Mouse (Mus musculus) Patski (cell line): ENCODE data around the gene Pank4. TPM values are rescaled to one million over a fixed set of nuclear protein-coding genes. Genes with fewer than 3 reads are reported as not detected.

Experiments
- ATAC-seq: fragments of 100-300 bp; one replicate; pipeline ENCODE4 v1.8.0; 2021
- CTCF ChIA-PET: fragments of 350-600 bp; sonication (Branson Sonifier 250); formaldehyde crosslinking; loops from one replicate; lab custom pipeline; 2022; ENCODE audit warnings: inconsistent platforms; lab: Charles Lee
- POLR2A ChIA-PET: fragments of 350-600 bp; sonication (Branson Sonifier 250); formaldehyde crosslinking; loops from one replicate; lab custom pipeline; 2022; ENCODE audit warnings: antibody characterized with exemption, inconsistent platforms; lab: Charles Lee
- DNase-seq: peaks from one replicate; pipeline ENCODE4 v3.0.0-alpha.2; 2011; ENCODE audit warnings: low read depth, low spot score
- H3K27me3 ChIP-seq: fragments of 371-371 bp; one replicate; pipeline ENCODE4 v1.5.1; 2021
- CTCF ChIP-seq: fragments of 100-300 bp; IDR thresholded peaks from one replicate; pipeline ENCODE4 v1.5.1; 2021
- in situ Hi-C: fragments of 300-500 bp; cut with MboI; formaldehyde crosslinking; loops from 3 replicates; pipeline ENCODE4 v1.11.1; 2018; ENCODE audit warnings: low pct_unique_long_range_greater_than_20kb, mixed read lengths
- polyA plus RNA-seq: library from polyadenylated mRNA; unstranded; gene quantifications from one replicate; pipeline ENCODE4 v1.2.3, GENCODE M21; 2021

Gene Pank4
- polyA plus RNA-seq, 1 experiment from 2014 or later, result 29.1 TPM

GRCm38 (mm10) chr4:155010870-155011269, 46.9 kb downstream of the Pank4 start:
- DNase-seq (no peak), ATAC-seq (no peak)
- TF ChIP-seq CTCF, result no peak
- CTCF ChIA-PET, result interaction anchor here (1.6 kb wide), 1 partner anchor 37 kb away, joined by 3 read pairs; no protein-coding TSS in a partner anchor
- POLR2A ChIA-PET, result no interaction called here
- in situ Hi-C loops, result no loop called here
- H3K27me3 ChIP-seq, result no peaks in the 10 kb centered on the region

- H3K27me3 ChIP-seq, result no peaks in the 10 kb centered on the region
- ChIA-PET POLR2A (no interaction called here), CTCF (interaction anchor here (1.6 to 1.8 kb wide), 2 partner anchors 15 to 37 kb away, joined by 3 to 7 read pairs; no protein-coding TSS in a partner anchor)
- DNase-seq (no peak), ATAC-seq (no peak)
- no peak for TF ChIP-seq CTCF
- in situ Hi-C loops, result no loop called here
Observed at GRCm38 (mm10) chr4:155011312-155012025, 47.5 kb downstream of the Pank4 start.

- no peak for TF ChIP-seq CTCF
- no peak for ATAC-seq
- no peak for DNase-seq
- in situ Hi-C loops, result no loop called here
- CTCF ChIA-PET, result interaction anchor here (0.9 to 1.8 kb wide), 5 partner anchors 8 to 47 kb away, joined by 3 to 7 read pairs (median 4); no protein-coding TSS in a partner anchor
- POLR2A ChIA-PET, result no interaction called here
- H3K27me3 ChIP-seq, result no peaks in the 10 kb centered on the region
Observed at GRCm38 (mm10) chr4:155012115-155012514, 48.2 kb downstream of the Pank4 start.

GRCm38 (mm10) chr4:155012788-155013187, 48.9 kb downstream of the Pank4 start:
- no peak for TF ChIP-seq CTCF
- H3K27me3 ChIP-seq, result no peaks in the 10 kb centered on the region
- DNase-seq, result no peak
- CTCF ChIA-PET, result interaction anchor here (0.9 to 2.2 kb wide), 7 partner anchors 9 to 46 kb away, joined by 3 to 8 read pairs (median 4); no protein-coding TSS in a partner anchor
- POLR2A ChIA-PET, result no interaction called here
- peak; percentile 13 for ATAC-seq
- in situ Hi-C loops, result no loop called here

GRCm38 (mm10) chr4:155014244-155014643, 50.3 kb downstream of the Pank4 start:
- no peak for ATAC-seq
- DNase-seq, result no peak
- H3K27me3 ChIP-seq, result peaks cover 4% of the 10 kb centered on the region
- in situ Hi-C loops, result no loop called here
- ChIA-PET CTCF (interaction anchor here (1.3 to 2.2 kb wide), 4 partner anchors 19 to 30 kb away, joined by 3 to 8 read pairs (median 4); no protein-coding TSS in a partner anchor), POLR2A (no interaction called here)
- no peak for TF ChIP-seq CTCF

GRCm38 (mm10) chr4:155014791-155015190, 50.9 kb downstream of the Pank4 start:
- ChIA-PET POLR2A (no interaction called here), CTCF (interaction anchor here (2.2 kb wide), 1 partner anchor 30 kb away, joined by 8 read pairs; no protein-coding TSS in a partner anchor)
- no peak for TF ChIP-seq CTCF
- in situ Hi-C loops, result no loop called here
- no peak for DNase-seq
- H3K27me3 ChIP-seq, result peaks cover 4% of the 10 kb centered on the region
- ATAC-seq, result no peak

- DNase-seq (no peak), ATAC-seq (no peak)
- peaks cover 11% of the 10 kb centered on the region for H3K27me3 ChIP-seq
- TF ChIP-seq CTCF, result no peak
- ChIA-PET CTCF (no interaction called here), POLR2A (no interaction called here)
- in situ Hi-C loops, result no loop called here
Observed at GRCm38 (mm10) chr4:155015550-155015949, 51.6 kb downstream of the Pank4 start.

- ChIA-PET CTCF (no interaction called here), POLR2A (no interaction called here)
- no peak for TF ChIP-seq CTCF
- in situ Hi-C loops, result no loop called here
- no peak for ATAC-seq
- no peak for DNase-seq
- peaks cover 11% of the 10 kb centered on the region for H3K27me3 ChIP-seq
Observed at GRCm38 (mm10) chr4:155016807-155017206, 52.9 kb downstream of the Pank4 start.

- POLR2A ChIA-PET, result no interaction called here
- H3K27me3 ChIP-seq, result peaks cover 11% of the 10 kb centered on the region
Observed at GRCm38 (mm10) chr4:155017253-155017878, 53.4 kb downstream of the Pank4 start.

GRCm38 (mm10) chr4:155018066-155018465, 54.1 kb downstream of the Pank4 start:
- POLR2A ChIA-PET, result no interaction called here
- in situ Hi-C loops, result no loop called here
- DNase-seq, result no peak
- ATAC-seq, result no peak
- H3K27me3 ChIP-seq, result peaks cover 14% of the 10 kb centered on the region
- CTCF ChIA-PET, result no interaction called here
- no peak for TF ChIP-seq CTCF

More at GRCm38 (mm10) chr4:155017253-155017878, 53.4 kb downstream of the Pank4 start:
- in situ Hi-C loops, result no loop called here
- CTCF ChIA-PET, result no interaction called here
- DNase-seq, result no peak
- no peak for ATAC-seq
- TF ChIP-seq CTCF, result no peak
